Mouse (Mus musculus) gonadal fat pad, adult 2 months (tissue): Measurements from ENCODE around the gene Rfx5. TPM values are rescaled to one million over a fixed set of nuclear protein-coding genes. Genes with fewer than 3 reads are reported as not detected.

Source experiments
- DNase-seq: peaks from one replicate; pipeline ENCODE4 v3.0.0-alpha.2; 2012; ENCODE audit warnings: low read depth
- polyA plus RNA-seq: library from polyadenylated mRNA; depleted of rRNA; stranded (reverse); fragments of >200 nt; gene quantifications from 2 replicates; pipeline ENCODE4 v1.2.3, GENCODE M21; 2012; rRNA removed

Gene Rfx5
- polyA plus RNA-seq, 1 experiment: 15.4 TPM

- DNase-seq: no peak
Measured at GRCm38 (mm10) chr3:94989159-94989761, 35.4 kb downstream of the Rfx5 start.

- no peak for DNase-seq
Measured at GRCm38 (mm10) chr3:94996946-94997345, 43.1 kb downstream of the Rfx5 start.

- DNase-seq: no peak
Measured at GRCm38 (mm10) chr3:95002569-95002968, 48.7 kb downstream of the Rfx5 start.

GRCm38 (mm10) chr3:95003273-95003672 is 49.4 kb downstream of the Rfx5 start:
- DNase-seq: no peak

GRCm38 (mm10) chr3:95005651-95006050 is 51.8 kb downstream of the Rfx5 start:
- DNase-seq: no peak

- no peak for DNase-seq
Measured at GRCm38 (mm10) chr3:95007706-95008105, 53.8 kb downstream of the Rfx5 start.

GRCm38 (mm10) chr3:95010396-95010795 is 56.5 kb downstream of the Rfx5 start:
- no peak for DNase-seq

Other genes starting within 250 kb of the Rfx5 start
- 5.3 and 7.5 TPM in 2 replicates for gene Cgn, start 167.6 kb upstream of the Rfx5 start, polyA plus RNA-seq
- 16.2 and 21.9 TPM in 2 replicates for gene Pogz, start 116.5 kb upstream of the Rfx5 start, polyA plus RNA-seq
- gene Psmb4, start 67.1 kb upstream of the Rfx5 start, polyA plus RNA-seq: 284 and 285 TPM in 2 replicates
- 130 and 163 TPM in 2 replicates for gene Selenbp1, start 21.0 kb upstream of the Rfx5 start, polyA plus RNA-seq
- 43.4 and 50.7 TPM in 2 replicates for gene Pi4kb, start 20.7 kb downstream of the Rfx5 start, polyA plus RNA-seq
- gene Zfp687, start 61.4 kb downstream of the Rfx5 start, polyA plus RNA-seq: 24.9 and 28.0 TPM in 2 replicates
- gene Psmd4, start 88.5 kb downstream of the Rfx5 start, polyA plus RNA-seq: 182 and 227 TPM in 2 replicates
- gene Pip5k1a, start 152.9 kb downstream of the Rfx5 start, polyA plus RNA-seq: 19.6 and 21.0 TPM in 2 replicates
- 42.0 and 43.5 TPM in 2 replicates for gene Vps72, start 156.9 kb downstream of the Rfx5 start, polyA plus RNA-seq
- gene Tmod4, start 170.4 kb downstream of the Rfx5 start, polyA plus RNA-seq: 0.42 and 0.63 TPM in 2 replicates
- gene Scnm1, start 179.9 kb downstream of the Rfx5 start, polyA plus RNA-seq: 36.7 and 37.0 TPM in 2 replicates
- 8.8 and 9.4 TPM in 2 replicates for gene Lysmd1, start 180.0 kb downstream of the Rfx5 start, polyA plus RNA-seq
- gene Tnfaip8l2, start 188.3 kb downstream of the Rfx5 start, polyA plus RNA-seq: 10.4 and 11.6 TPM in 2 replicates
- gene Sema6c, start 206.4 kb downstream of the Rfx5 start, polyA plus RNA-seq: 6.4 and 6.7 TPM in 2 replicates